Comparison of ENCODE assay signal across 8 mouse cellular contexts in the genomic region with DNA sequence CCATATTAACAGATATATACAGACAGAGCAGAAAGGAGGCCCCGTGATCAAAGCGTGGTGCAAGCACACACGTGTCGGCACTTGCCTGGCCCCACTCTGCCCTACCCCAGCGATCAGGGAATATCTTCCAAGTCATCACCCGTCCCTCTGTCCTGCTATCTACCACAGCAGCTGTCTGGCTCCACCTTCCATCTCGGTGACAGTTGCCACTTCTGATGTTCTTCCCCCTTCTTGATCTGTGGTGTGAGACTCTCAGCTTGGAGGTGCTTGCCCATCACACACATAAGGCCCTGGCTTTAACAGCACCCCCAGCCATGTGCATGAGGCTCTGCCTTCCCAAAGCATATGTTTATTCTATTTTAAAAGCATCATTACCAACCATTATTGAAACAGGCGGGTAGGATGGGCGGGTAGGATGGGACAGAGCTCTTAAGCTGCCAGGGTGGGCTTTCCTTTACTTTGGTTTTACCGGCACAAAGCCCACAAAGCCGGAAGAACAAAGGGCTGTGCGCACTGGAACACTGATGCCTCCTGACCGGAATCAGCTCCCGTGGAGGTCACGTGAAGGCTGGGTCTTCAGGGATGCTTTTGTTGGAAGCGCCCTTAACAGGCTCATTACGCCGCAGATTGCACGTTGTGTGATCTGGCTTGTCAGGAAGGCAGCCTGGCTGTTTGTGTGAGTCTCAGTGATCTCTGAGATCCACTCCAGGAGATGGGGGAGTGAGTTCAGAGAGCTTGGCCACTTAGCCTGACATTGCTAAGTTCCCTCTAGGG. TPM values are rescaled to one million over a fixed set of nuclear protein-coding genes. Genes with fewer than 3 reads are reported as not detected.
DNase-seq lines count a peak whose midpoint lies in the region; ATAC-seq and TF ChIP-seq lines count a peak whose summit lies in the region.

No protein-coding gene starts in this region.

- peak overlapping the region; percentile 53 for H3K9ac ChIP-seq in hindbrain, embryonic 13.5 days
- peak overlapping the region; percentile 49 for H3K9ac ChIP-seq in midbrain, embryonic 16.5 days (ENCODE audit: low read depth, low read length)

- intact Hi-C loops in gastrocnemius, adult 2 months (cut with DNase I), result no loop called here

- H3K4me3 ChIP-seq in hindbrain, embryonic 13.5 days, result no peak overlapping the region
- H3K4me3 ChIP-seq in midbrain, embryonic 16.5 days (ENCODE audit: low read depth, low read length), result no peak overlapping the region
- no peak overlapping the region for H3K4me3 ChIP-seq in gastrocnemius, adult 2 months

- H3K27me3 ChIP-seq in hindbrain, embryonic 13.5 days, result no peaks in the 10 kb centered on the region
- no peaks in the 10 kb centered on the region for H3K27me3 ChIP-seq in midbrain, embryonic 16.5 days (ENCODE audit: control insufficient read depth, insufficient read depth, low read depth, low read length)

- peak; percentile 30 for DNase-seq in R1 (ENCODE audit: low read depth, low spot score)
- DNase-seq in cerebellum, adult 9-10 months, result no peak
- no peak for DNase-seq in urinary bladder, postnatal 10 days (ENCODE audit: low spot score)
- DNase-seq in gastrocnemius, adult 2 months, result no peak

- peak; percentile 84 for ATAC-seq in common myeloid progenitor, adult 5-6 weeks (replicated peaks; ENCODE audit: low read depth, poor library complexity, severe bottlenecking)
- ATAC-seq in hindbrain, embryonic 13.5 days (ENCODE audit: low FRiP score), result peak; percentile 68
- peak; percentile 72 for ATAC-seq in midbrain, embryonic 16.5 days
- no peak for ATAC-seq in CD4-positive, CD25-positive, alpha-beta regulatory T cell, adult 4 months

- 21% methylated on average over 19 of the region's 19 CpGs for WGBS in hindbrain, embryonic 13.5 days
- 20% methylated on average over 19 of the region's 19 CpGs for WGBS in midbrain, embryonic 16.5 days

- peaks cover 46% of the 10 kb centered on the region for H3K4me1 ChIP-seq in hindbrain, embryonic 13.5 days (replicated peaks)
- peaks cover 35% of the 10 kb centered on the region for H3K4me1 ChIP-seq in midbrain, embryonic 16.5 days (ENCODE audit: control insufficient read depth, insufficient read depth, low read length)

- peak overlapping the region; percentile 30 for H3K4me2 ChIP-seq in hindbrain, embryonic 13.5 days
- H3K4me2 ChIP-seq in midbrain, embryonic 16.5 days (ENCODE audit: low read length), result peak overlapping the region; percentile 42

- peak overlapping the region; percentile 83 for H3K27ac ChIP-seq in hindbrain, embryonic 13.5 days
- peak overlapping the region; percentile 66 for H3K27ac ChIP-seq in midbrain, embryonic 16.5 days (ENCODE audit: low read length)
- H3K27ac ChIP-seq in gastrocnemius, adult 2 months, result no peak overlapping the region

- no peak for TF ChIP-seq CTCF in gastrocnemius, adult 2 months (IDR thresholded peaks at IDR 0.05)

- no peaks in the 10 kb centered on the region for H3K9me3 ChIP-seq in hindbrain, embryonic 13.5 days
- no peaks in the 10 kb centered on the region for H3K9me3 ChIP-seq in midbrain, embryonic 16.5 days (replicated peaks; ENCODE audit: control insufficient read depth, low read length, poor library complexity, severe bottlenecking)

- no peaks in the 10 kb centered on the region for H3K36me3 ChIP-seq in hindbrain, embryonic 13.5 days
- H3K36me3 ChIP-seq in midbrain, embryonic 16.5 days (ENCODE audit: control insufficient read depth, insufficient read depth, low read length), result no peaks in the 10 kb centered on the region

RNA-seq across cellular contexts. Expression of a gene that starts 34.4 kb away (rescaled TPM):
- 18.6 and 19.9 TPM in 2 replicates for total RNA-seq in common myeloid progenitor, adult 5-6 weeks (2017)
- 2.7 and 3.2 TPM in 2 replicates for polyA plus RNA-seq in hindbrain, embryonic 13.5 days (2015; fragmentation: Nextera tagmentation; extraction: Ambion mirVana)
- 3.2 and 4.1 TPM in 2 replicates for polyA plus RNA-seq in midbrain, embryonic 16.5 days (2015; fragmentation: Nextera tagmentation; extraction: Ambion mirVana)
- under 1 TPM; 0.24 to 0.72 TPM for polyA plus RNA-seq in CD4-positive, CD25-positive, alpha-beta regulatory T cell, adult 4 months (2017; shearing (Covaris generic))
- 1 to 10 TPM; 1.1 to 1.8 TPM for total RNA-seq in gastrocnemius, adult 2 months (2021)
